Mouse (Mus musculus): ENCODE measurements around the gene Clns1a. TPM values are rescaled to one million over a fixed set of nuclear protein-coding genes. Genes with fewer than 3 reads are reported as not detected.

The Clns1a gene
- 92.4 TPM for polyA plus RNA-seq (2014; fragmentation: Illumina TruSeq; extraction: RNeasy Lipid Tissue Mini Kit (QIAGEN cat#74804))

GRCm38 (mm10) chr7:97696506-97697254 lies at the start of gene Clns1a:
Gene Clns1a (plus strand): TSS chr7:97696634.

GRCm38 (mm10) chr7:97737638-97738456 lies 41.4 kb downstream of the Clns1a start, which contains the start of gene Aqp11:
Gene Aqp11 (minus strand): TSS chr7:97738289.

Other genes starting within 250 kb of the Clns1a start
- 358 TPM for gene Kctd14, start 245.3 kb upstream of the Clns1a start, polyA plus RNA-seq (2014; fragmentation: Illumina TruSeq; extraction: RNeasy Lipid Tissue Mini Kit (QIAGEN cat#74804))
- gene Ints4, start 215.7 kb upstream of the Clns1a start, polyA plus RNA-seq (2014; fragmentation: Illumina TruSeq; extraction: RNeasy Lipid Tissue Mini Kit (QIAGEN cat#74804)): 108 TPM
- 13.8 TPM for gene Aamdc, start 117.1 kb upstream of the Clns1a start, polyA plus RNA-seq (2014; fragmentation: Illumina TruSeq; extraction: RNeasy Lipid Tissue Mini Kit (QIAGEN cat#74804))
- 54.3 TPM for gene Rsf1, start 116.7 kb upstream of the Clns1a start, polyA plus RNA-seq (2014; fragmentation: Illumina TruSeq; extraction: RNeasy Lipid Tissue Mini Kit (QIAGEN cat#74804))
- 3.0 TPM for gene Aqp11, start 41.7 kb downstream of the Clns1a start, polyA plus RNA-seq (2014; fragmentation: Illumina TruSeq; extraction: RNeasy Lipid Tissue Mini Kit (QIAGEN cat#74804))
- gene Pak1, start 91.9 kb downstream of the Clns1a start, polyA plus RNA-seq (2014; fragmentation: Illumina TruSeq; extraction: RNeasy Lipid Tissue Mini Kit (QIAGEN cat#74804)): 22.4 TPM
- gene Gdpd4, start 223.3 kb downstream of the Clns1a start, polyA plus RNA-seq (2014; fragmentation: Illumina TruSeq; extraction: RNeasy Lipid Tissue Mini Kit (QIAGEN cat#74804)): not detected